Mouse (Mus musculus): ENCODE data around the gene Wdfy4. TPM values are rescaled to one million over a fixed set of nuclear protein-coding genes. Genes with fewer than 3 reads are reported as not detected.

The Wdfy4 gene
- total and polyA plus RNA-seq, 2 experiments from 2014 or later: 0.14 to 1.4 TPM

GRCm38 (mm10) chr14:33212271-33212957, 27.1 kb upstream of the Wdfy4 start:
- Histone ChIP-seq H3K4me3 (ENCODE audit: low read depth, low read length) (no peak overlapping the region), H3K9me3 (replicated peaks; ENCODE audit: control insufficient read depth, low read length) (no peaks in the 10 kb centered on the region), H3K4me2 (ENCODE audit: low read depth, low read length) (no peak overlapping the region), H3K4me1 (ENCODE audit: control insufficient read depth, insufficient read depth) (no peaks in the 10 kb centered on the region), H3K27me3 (ENCODE audit: control insufficient read depth, insufficient read depth, low read length) (peaks cover 13% of the 10 kb centered on the region), H3K9ac (replicated peaks; ENCODE audit: low read depth, low read length) (no peak overlapping the region), H3K36me3 (replicated peaks; ENCODE audit: control insufficient read depth, insufficient read depth, low read length) (no peaks in the 10 kb centered on the region), H3K27ac (ENCODE audit: low read depth) (no peak overlapping the region)
- no peak for TF ChIP-seq CTCF (IDR thresholded peaks at IDR 0.05; ENCODE audit: low read depth)
- TF ChIP-seq EP300 (IDR thresholded peaks at IDR 0.05; ENCODE audit: low read depth): no peak
- ATAC-seq (ENCODE audit: insufficient read depth, low read depth) (no peak), DNase-seq (ENCODE audit: low spot score) (no peak)
- 70% methylated on average over 5 of the region's 5 CpGs for WGBS

DNA sequence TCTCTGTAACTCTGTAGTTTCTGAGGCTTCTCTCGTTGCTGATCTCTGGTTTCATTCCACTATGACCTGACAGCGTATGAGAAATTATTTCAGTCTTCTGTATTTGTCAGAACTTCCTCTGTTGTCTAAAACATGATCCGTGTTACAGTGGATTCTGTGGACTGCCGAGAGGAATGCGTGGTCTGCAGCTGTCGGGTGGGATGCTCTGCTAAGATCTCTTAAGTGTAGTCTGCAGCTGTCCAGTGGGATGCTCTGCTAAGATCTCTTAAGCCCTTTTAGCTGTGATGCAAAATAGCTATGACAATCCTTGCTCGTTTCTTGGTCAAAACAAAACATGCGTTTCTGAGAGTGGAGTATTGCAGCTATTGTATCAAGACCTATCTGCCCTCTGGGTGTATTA, 25.5 kb upstream of the Wdfy4 start:
- H3K27me3 ChIP-seq (ENCODE audit: control insufficient read depth, insufficient read depth, low read length): peaks cover 13% of the 10 kb centered on the region
- TF ChIP-seq CTCF (IDR thresholded peaks at IDR 0.05; ENCODE audit: low read depth): no peak
- no peak for TF ChIP-seq EP300 (IDR thresholded peaks at IDR 0.05; ENCODE audit: low read depth)
- no peak overlapping the region for H3K27ac ChIP-seq (ENCODE audit: low read depth)
- no peaks in the 10 kb centered on the region for H3K9me3 ChIP-seq (replicated peaks; ENCODE audit: control insufficient read depth, low read length)
- no peak overlapping the region for H3K4me3 ChIP-seq (ENCODE audit: low read depth, low read length)
- no peaks in the 10 kb centered on the region for H3K36me3 ChIP-seq (replicated peaks; ENCODE audit: control insufficient read depth, insufficient read depth, low read length)
- H3K4me2 ChIP-seq (ENCODE audit: low read depth, low read length): no peak overlapping the region
- WGBS: 69% methylated on average over 8 of the region's 8 CpGs
- H3K4me1 ChIP-seq (ENCODE audit: control insufficient read depth, insufficient read depth): no peaks in the 10 kb centered on the region
- ATAC-seq (ENCODE audit: insufficient read depth, low read depth) (no peak), DNase-seq (ENCODE audit: low spot score) (no peak)
- no peak overlapping the region for H3K9ac ChIP-seq (replicated peaks; ENCODE audit: low read depth, low read length)

DNA sequence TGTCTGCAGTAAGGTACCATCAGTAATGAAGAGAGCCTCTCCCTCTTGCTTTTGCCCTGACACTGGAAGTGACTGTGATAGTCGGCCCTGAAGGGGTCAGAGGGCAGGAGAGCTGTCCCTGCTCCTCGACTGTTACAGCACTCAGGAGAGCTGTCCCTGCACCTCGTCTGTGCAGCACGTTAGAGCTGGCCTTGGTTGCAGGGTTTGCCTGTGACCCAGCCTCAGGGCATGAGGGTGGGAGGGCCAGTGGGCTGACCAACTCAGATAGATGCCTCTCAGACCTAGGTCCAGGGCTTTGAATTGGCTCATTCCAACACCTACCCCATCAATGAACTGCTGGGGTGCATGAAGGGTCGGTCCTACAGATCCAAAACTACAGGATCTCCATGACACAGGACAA, 23.0 kb upstream of the Wdfy4 start:
- Histone ChIP-seq H3K4me2 (ENCODE audit: low read depth, low read length) (no peak overlapping the region), H3K27ac (ENCODE audit: low read depth) (no peak overlapping the region), H3K4me3 (ENCODE audit: low read depth, low read length) (no peak overlapping the region), H3K9ac (replicated peaks; ENCODE audit: low read depth, low read length) (no peak overlapping the region), H3K9me3 (replicated peaks; ENCODE audit: control insufficient read depth, low read length) (no peaks in the 10 kb centered on the region), H3K27me3 (ENCODE audit: control insufficient read depth, insufficient read depth, low read length) (no peaks in the 10 kb centered on the region), H3K4me1 (ENCODE audit: control insufficient read depth, insufficient read depth) (no peaks in the 10 kb centered on the region), H3K36me3 (replicated peaks; ENCODE audit: control insufficient read depth, insufficient read depth, low read length) (no peaks in the 10 kb centered on the region)
- ATAC-seq (ENCODE audit: insufficient read depth, low read depth) (no peak), DNase-seq (ENCODE audit: low spot score) (no peak)
- WGBS: 36% methylated on average over 5 of the region's 5 CpGs
- TF ChIP-seq EP300 (IDR thresholded peaks at IDR 0.05; ENCODE audit: low read depth) (no peak), CTCF (IDR thresholded peaks at IDR 0.05; ENCODE audit: low read depth) (no peak)

DNA sequence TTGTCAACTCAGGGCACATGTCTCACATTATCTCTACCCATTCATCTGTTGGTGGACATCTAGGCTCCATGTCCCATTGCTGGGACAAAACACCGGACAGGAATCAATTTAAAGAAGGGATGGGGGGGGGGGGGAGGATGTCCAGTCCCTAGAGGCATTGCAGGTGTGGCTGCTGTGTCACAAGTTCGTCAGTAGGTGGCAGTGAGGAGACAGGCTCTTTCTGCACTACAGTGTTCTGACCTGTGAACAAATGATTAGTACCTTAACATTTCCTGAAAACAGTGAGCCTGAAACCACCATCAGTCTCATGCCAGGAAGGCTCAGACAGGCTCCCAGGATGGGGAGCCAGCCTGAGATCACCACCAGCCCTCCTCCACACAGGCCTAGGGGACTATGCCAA, 21.7 kb upstream of the Wdfy4 start:
- Histone ChIP-seq H3K9ac (replicated peaks; ENCODE audit: low read depth, low read length) (no peak overlapping the region), H3K9me3 (replicated peaks; ENCODE audit: control insufficient read depth, low read length) (no peaks in the 10 kb centered on the region), H3K27ac (ENCODE audit: low read depth) (no peak overlapping the region), H3K27me3 (ENCODE audit: control insufficient read depth, insufficient read depth, low read length) (no peaks in the 10 kb centered on the region), H3K4me1 (ENCODE audit: control insufficient read depth, insufficient read depth) (no peaks in the 10 kb centered on the region), H3K4me2 (ENCODE audit: low read depth, low read length) (no peak overlapping the region), H3K36me3 (replicated peaks; ENCODE audit: control insufficient read depth, insufficient read depth, low read length) (no peaks in the 10 kb centered on the region), H3K4me3 (ENCODE audit: low read depth, low read length) (no peak overlapping the region)
- DNase-seq (ENCODE audit: low spot score) (no peak), ATAC-seq (ENCODE audit: insufficient read depth, low read depth) (no peak)
- peak; percentile 39 for TF ChIP-seq CTCF (IDR thresholded peaks at IDR 0.05; ENCODE audit: low read depth)
- TF ChIP-seq EP300 (IDR thresholded peaks at IDR 0.05; ENCODE audit: low read depth): no peak
- 8% methylated on average over 2 of the region's 2 CpGs for WGBS

GRCm38 (mm10) chr14:33205280-33205965, 20.1 kb upstream of the Wdfy4 start:
- H3K4me1 ChIP-seq (ENCODE audit: control insufficient read depth, insufficient read depth): no peaks in the 10 kb centered on the region
- no peaks in the 10 kb centered on the region for H3K27me3 ChIP-seq (ENCODE audit: control insufficient read depth, insufficient read depth, low read length)
- 42% methylated on average over 24 of the region's 24 CpGs for WGBS
- no peaks in the 10 kb centered on the region for H3K36me3 ChIP-seq (replicated peaks; ENCODE audit: control insufficient read depth, insufficient read depth, low read length)
- no peak overlapping the region for H3K27ac ChIP-seq (ENCODE audit: low read depth)
- no peak for ATAC-seq (ENCODE audit: insufficient read depth, low read depth)
- DNase-seq (ENCODE audit: low spot score): no peak
- H3K9ac ChIP-seq (replicated peaks; ENCODE audit: low read depth, low read length): no peak overlapping the region
- peak; percentile 80 for TF ChIP-seq CTCF (IDR thresholded peaks at IDR 0.05; ENCODE audit: low read depth)
- TF ChIP-seq EP300 (IDR thresholded peaks at IDR 0.05; ENCODE audit: low read depth): no peak
- H3K4me2 ChIP-seq (ENCODE audit: low read depth, low read length): no peak overlapping the region; the same call in 1 of the 2 replicates
- H3K9me3 ChIP-seq (replicated peaks; ENCODE audit: control insufficient read depth, low read length): no peaks in the 10 kb centered on the region
- H3K4me3 ChIP-seq (ENCODE audit: low read depth, low read length): no peak overlapping the region
